Mouse (Mus musculus) embryonic facial prominence, embryonic 14.5 days (tissue): ENCODE data around the gene Elf4. TPM values are rescaled to one million over a fixed set of nuclear protein-coding genes. Genes with fewer than 3 reads are reported as not detected.

Experiments used
- ATAC-seq: fragments of 200-750 bp; cut with Nextera tagmentation; 2 replicates; pipeline ENCODE4 v1.8.0; 2017; ENCODE audit warnings: low read depth, moderate number of reproducible peaks, moderate TSS enrichment
- DNase-seq: peaks from one replicate; pipeline ENCODE4 v3.0.0-alpha.2; 2015; ENCODE audit warnings: low spot score
- H3K27ac ChIP-seq: fragments of 300-500 bp; sonication (generic); replicated peaks from 2 replicates; pipeline ENCODE4 v1.5.1; 2014; ENCODE audit warnings: low read depth, mild to moderate bottlenecking, low read length, moderate library complexity
- H3K27me3 ChIP-seq: fragments of 300-500 bp; sonication (generic); replicated peaks from 2 replicates; pipeline ENCODE4 v1.6.1; 2014; ENCODE audit warnings: low read length; ENCODE audit not compliant: control insufficient read depth, insufficient read depth
- H3K36me3 ChIP-seq: fragments of 300-500 bp; sonication (generic); 2 replicates; pipeline ENCODE4 v1.6.1; 2014; ENCODE audit warnings: low read length, mixed read lengths; ENCODE audit not compliant: control insufficient read depth, insufficient read depth
- H3K4me1 ChIP-seq: fragments of 300-500 bp; sonication (generic); 2 replicates; pipeline ENCODE4 v1.6.1; 2014; ENCODE audit warnings: antibody characterized with exemption, low read length; ENCODE audit not compliant: control insufficient read depth, insufficient read depth
- H3K4me2 ChIP-seq: fragments of 300-500 bp; sonication (generic); 2 replicates; pipeline ENCODE4 v1.6.1; 2014; ENCODE audit warnings: low read depth, mild to moderate bottlenecking, low read length, moderate library complexity, mixed read lengths
- H3K4me3 ChIP-seq: fragments of 300-500 bp; sonication (generic); 2 replicates; pipeline ENCODE4 v1.5.1; 2014; ENCODE audit warnings: low read depth, mild to moderate bottlenecking, low read length
- H3K9ac ChIP-seq: fragments of 300-500 bp; sonication (generic); 2 replicates; pipeline ENCODE4 v1.6.1; 2014; ENCODE audit warnings: low read depth, mild to moderate bottlenecking, low read length, moderate library complexity, mixed read lengths
- H3K9me3 ChIP-seq: fragments of 300-500 bp; sonication (generic); 2 replicates; pipeline ENCODE4 v1.6.1; 2016; ENCODE audit warnings: low read length; ENCODE audit not compliant: control insufficient read depth
- WGBS: fragments of 180-500 bp; shearing (Covaris S2); extraction: QIAGEN DNeasy Blood & Tissue Kit; methylation state at CpG from one replicate; pipeline ENCODE4 v1.1.7; 2014; 5-methylcytosine and 5-hydroxymethylcytosine counted together
- polyA plus RNA-seq: library from polyadenylated mRNA; unstranded; fragments of >200 nt; fragmentation: Nextera tagmentation; extraction: Ambion mirVana; gene quantifications from 2 replicates; pipeline ENCODE4 v1.2.1, GENCODE M21; 2014

The Elf4 gene
- polyA plus RNA-seq, 1 experiment from 2014 or later: 12.7 TPM

- Histone ChIP-seq H3K4me1 (no peaks in the 10 kb centered on the region), H3K4me2 (no peak overlapping the region), H3K9ac (no peak overlapping the region), H3K27ac (no peak overlapping the region), H3K36me3 (peaks cover 48% of the 10 kb centered on the region), H3K9me3 (no peaks in the 10 kb centered on the region), H3K4me3 (no peak overlapping the region), H3K27me3 (no peaks in the 10 kb centered on the region)
- 47% methylated on average over 7 of the region's 7 CpGs for WGBS
- no peak for ATAC-seq
- no peak for DNase-seq
Observed at GRCm38 (mm10) chrX:48383643-48384042, 79.3 kb downstream of the Elf4 start.

GRCm38 (mm10) chrX:48367841-48368240, 95.1 kb downstream of the Elf4 start:
- ATAC-seq: no peak
- DNase-seq: no peak
- Histone ChIP-seq H3K27me3 (no peaks in the 10 kb centered on the region), H3K4me2 (no peak overlapping the region), H3K4me1 (no peaks in the 10 kb centered on the region; the same call in 1 of the 2 replicates), H3K9ac (no peak overlapping the region), H3K9me3 (no peaks in the 10 kb centered on the region), H3K4me3 (no peak overlapping the region), H3K36me3 (peaks cover 23% of the 10 kb centered on the region), H3K27ac (no peak overlapping the region)
- WGBS: 89% methylated on average over 9 of the region's 9 CpGs

- Histone ChIP-seq H3K4me3 (no peak overlapping the region), H3K9me3 (no peaks in the 10 kb centered on the region), H3K27me3 (no peaks in the 10 kb centered on the region), H3K9ac (no peak overlapping the region), H3K36me3 (peaks cover 23% of the 10 kb centered on the region), H3K4me1 (no peaks in the 10 kb centered on the region; the same call in 1 of the 2 replicates), H3K4me2 (no peak overlapping the region), H3K27ac (no peak overlapping the region; the same call in 1 of the 2 replicates)
- ATAC-seq: no peak
- no peak for DNase-seq
- 40% methylated on average over 15 of the region's 15 CpGs for WGBS
Observed at GRCm38 (mm10) chrX:48365836-48366577, 96.9 kb downstream of the Elf4 start.

Other genes starting within 250 kb of the Elf4 start
- 17.2 and 17.4 TPM in 2 replicates for gene Utp14a, start 206.3 kb downstream of the Elf4 start, polyA plus RNA-seq
- 6.7 and 7.0 TPM in 2 replicates for gene Bcorl1, start 121.8 kb downstream of the Elf4 start, polyA plus RNA-seq
- 57.4 and 63.5 TPM in 2 replicates for gene Aifm1, start 50.4 kb upstream of the Elf4 start, polyA plus RNA-seq
- 4.7 and 5.5 TPM in 2 replicates for gene Rab33a, start 56.2 kb upstream of the Elf4 start, polyA plus RNA-seq
- 12.4 and 15.3 TPM in 2 replicates for gene Zfp280c, start 131.4 kb upstream of the Elf4 start, polyA plus RNA-seq
- 13.3 and 15.1 TPM in 2 replicates for gene Slc25a14, start 160.3 kb upstream of the Elf4 start, polyA plus RNA-seq
- gene Gpr119, start 211.3 kb upstream of the Elf4 start, polyA plus RNA-seq: 0.07 TPM in 1 of 2 replicates, not detected in the other
- 17.1 and 18.7 TPM in 2 replicates for gene Rbmx2, start 231.9 kb upstream of the Elf4 start, polyA plus RNA-seq